Mouse (Mus musculus): ENCODE data around the gene Ceacam1. TPM values are rescaled to one million over a fixed set of nuclear protein-coding genes. Genes with fewer than 3 reads are reported as not detected.

Gene Ceacam1
- total RNA-seq, 1 experiment from 2014 or later = 21.2 TPM

Other genes starting within 250 kb of the Ceacam1 start
- gene Gsk3a, start 239.8 kb downstream of the Ceacam1 start, total RNA-seq (2021) = 96.8 and 104 TPM in 2 replicates
- 29.7 and 34.4 TPM in 2 replicates for gene Erf, start 226.8 kb downstream of the Ceacam1 start, total RNA-seq (2021)
- 115 and 127 TPM in 2 replicates for gene Cic, start 209.9 kb downstream of the Ceacam1 start, total RNA-seq (2021)
- 31.5 and 33.7 TPM in 2 replicates for gene Pafah1b3, start 179.6 kb downstream of the Ceacam1 start, total RNA-seq (2021)
- gene Prr19, start 176.2 kb downstream of the Ceacam1 start, total RNA-seq (2021) = not detected in 2 replicates
- 1.4 and 3.2 TPM in 2 replicates for gene Tmem145, start 171.5 kb downstream of the Ceacam1 start, total RNA-seq (2021)
- gene Megf8, start 160.4 kb downstream of the Ceacam1 start, total RNA-seq (2021) = 39.1 and 39.7 TPM in 2 replicates
- gene Cnfn, start 107.9 kb downstream of the Ceacam1 start, total RNA-seq (2021) = not detected in 2 replicates
- gene Lipe, start 78.9 kb downstream of the Ceacam1 start, total RNA-seq (2021) = 400 and 439 TPM in 2 replicates
- gene Cxcl17, start 64.7 kb downstream of the Ceacam1 start, total RNA-seq (2021) = 0.53 TPM in 1 of 2 replicates, not detected in the other
- 1.8 and 5.6 TPM in 2 replicates for gene Ceacam2, start 62.3 kb upstream of the Ceacam1 start, total RNA-seq (2021)
- not detected in 2 replicates for gene Erich4, start 138.3 kb upstream of the Ceacam1 start, total RNA-seq (2021)
- gene Dmac2, start 141.8 kb upstream of the Ceacam1 start, total RNA-seq (2021) = 37.4 and 43.7 TPM in 2 replicates
- 3.6 and 6.2 TPM in 2 replicates for gene B3gnt8, start 149.1 kb upstream of the Ceacam1 start, total RNA-seq (2021)
- gene Bckdha, start 181.4 kb upstream of the Ceacam1 start, total RNA-seq (2021) = 255 and 258 TPM in 2 replicates
- 43.3 and 53.2 TPM in 2 replicates for gene Exosc5, start 181.6 kb upstream of the Ceacam1 start, total RNA-seq (2021)
- gene Tmem91, start 197.6 kb upstream of the Ceacam1 start, total RNA-seq (2021) = 0.78 and 0.86 TPM in 2 replicates
- 17.8 TPM in 2 replicates for gene B9d2, start 203.2 kb upstream of the Ceacam1 start, total RNA-seq (2021)
- 52.7 and 68.0 TPM in 2 replicates for gene Tgfb1, start 209.4 kb upstream of the Ceacam1 start, total RNA-seq (2021)
- gene Ccdc97, start 241.5 kb upstream of the Ceacam1 start, total RNA-seq (2021) = 43.8 and 45.0 TPM in 2 replicates